Comparison of ENCODE assay signal across 26 mouse cellular contexts in genomic region chr3:152776872-152777540, GRCm38 (mm10).
DNase-seq lines count a peak whose midpoint lies in the region; ATAC-seq and TF ChIP-seq lines count a peak whose summit lies in the region.
"Had no signal": no experiment of that assay in that cellular context is flagged by ENCODE, and none has a peak within 500 bp of the region (broad histone marks: within the 10 kb centered on the region; RNA-seq: fewer than 3 reads in every experiment).

No protein-coding gene starts in this region.

- H3K4me2 ChIP-seq in heart, embryonic 12.5 days = no peak overlapping the region
- no peak overlapping the region for H3K4me2 ChIP-seq in liver, embryonic 13.5 days
- no peak overlapping the region for H3K4me2 ChIP-seq in liver, postnatal 0 days (ENCODE audit: low read depth, low read length)
- H3K4me2 ChIP-seq in lung, postnatal 0 days (replicated peaks; ENCODE audit: low read depth, low read length) = no peak overlapping the region
- H3K4me2 ChIP-seq: embryonic facial prominence, embryonic 15.5 days; forebrain, embryonic 13.5 days; hindbrain, embryonic 13.5 days; lung, embryonic 15.5 days; midbrain, embryonic 11.5 days had no signal

- no peak overlapping the region for H3K4me3 ChIP-seq in heart, embryonic 12.5 days
- H3K4me3 ChIP-seq in liver, embryonic 13.5 days (replicated peaks) = no peak overlapping the region
- no peak overlapping the region for H3K4me3 ChIP-seq in liver, postnatal 0 days (ENCODE audit: low read depth, low read length)
- no peak overlapping the region for H3K4me3 ChIP-seq in lung, postnatal 0 days (ENCODE audit: low read depth, low read length)
- H3K4me3 ChIP-seq: embryonic facial prominence, embryonic 10.5 days; embryonic facial prominence, embryonic 15.5 days; forebrain, embryonic 13.5 days; heart, embryonic 10.5 days; hindbrain, embryonic 13.5 days; lung, embryonic 15.5 days had no signal

- TF ChIP-seq CTCF in liver, postnatal 0 days (IDR thresholded peaks at IDR 0.05; ENCODE audit: low read depth) = no peak
- TF ChIP-seq CTCF in lung, postnatal 0 days (IDR thresholded peaks at IDR 0.05) = no peak

- H3K27me3 ChIP-seq in heart, embryonic 12.5 days (replicated peaks) = no peaks in the 10 kb centered on the region
- no peaks in the 10 kb centered on the region for H3K27me3 ChIP-seq in liver, embryonic 13.5 days
- H3K27me3 ChIP-seq in liver, postnatal 0 days (ENCODE audit: insufficient read depth, low read length) = no peaks in the 10 kb centered on the region
- H3K27me3 ChIP-seq in lung, postnatal 0 days (replicated peaks; ENCODE audit: insufficient read depth, low read length) = no peaks in the 10 kb centered on the region
- H3K27me3 ChIP-seq: embryonic facial prominence, embryonic 15.5 days; forebrain, embryonic 13.5 days; hindbrain, embryonic 13.5 days; lung, embryonic 15.5 days had no signal

- DNase-seq in heart, adult 11 months = peak; percentile 65
- DNase-seq in liver, embryonic 13.5 days = no peak
- DNase-seq in liver = no peak
- DNase-seq in kidney, postnatal 14 days = peak; percentile 64
- no peak for DNase-seq in liver, postnatal 0 days
- DNase-seq in lung, postnatal 0 days (ENCODE audit: low spot score) = no peak
- no peak for DNase-seq in retina, embryonic 14.5 days (ENCODE audit: low spot score)
- DNase-seq: adrenal gland, adult 8-10 months; cerebellum, adult 8-10 months; cerebellum, postnatal 25 days; gastrocnemius, postnatal 14 days; heart, postnatal 36 days; layer of hippocampus, postnatal 36 days; left cerebral cortex, postnatal 4 days; lung, postnatal 36 days had no signal

- no peak for ATAC-seq in heart, embryonic 12.5 days (ENCODE audit: insufficient number of reproducible peaks, low FRiP score)
- peak; percentile 39 for ATAC-seq in liver, embryonic 13.5 days (ENCODE audit: low read depth)
- ATAC-seq in liver, postnatal 0 days = peak; percentile 36; the same call in 1 of the 2 replicates
- ATAC-seq in lung, postnatal 0 days = no peak
- ATAC-seq: forebrain, embryonic 13.5 days; intestine, embryonic 16.5 days; midbrain, embryonic 16.5 days had no signal

- no peak for TF ChIP-seq EP300 in liver, postnatal 0 days (IDR thresholded peaks at IDR 0.05; ENCODE audit: low read depth)
- TF ChIP-seq EP300 in lung, postnatal 0 days (IDR thresholded peaks at IDR 0.05) = no peak

- WGBS in heart, embryonic 12.5 days = 83% methylated on average over 16 of the region's 16 CpGs
- WGBS in liver, embryonic 13.5 days (ENCODE audit: insufficient replicate concordance) = 83% methylated on average over 16 of the region's 16 CpGs
- WGBS in liver, postnatal 0 days (ENCODE audit: insufficient replicate concordance) = 76% methylated on average over 16 of the region's 16 CpGs
- 66% methylated on average over 16 of the region's 16 CpGs for WGBS in lung, postnatal 0 days

- H3K4me1 ChIP-seq in heart, embryonic 12.5 days (replicated peaks) = no peaks in the 10 kb centered on the region
- peaks cover 5% of the 10 kb centered on the region; the same call in 1 of the 2 replicates for H3K4me1 ChIP-seq in liver, embryonic 13.5 days (replicated peaks)
- H3K4me1 ChIP-seq in liver, postnatal 0 days (ENCODE audit: insufficient read depth) = no peaks in the 10 kb centered on the region
- H3K4me1 ChIP-seq in lung, postnatal 0 days (ENCODE audit: insufficient read depth, low read depth, low read length) = no peaks in the 10 kb centered on the region
- H3K4me1 ChIP-seq: embryonic facial prominence, embryonic 10.5 days; embryonic facial prominence, embryonic 15.5 days; forebrain, embryonic 13.5 days; heart, embryonic 10.5 days; lung, embryonic 15.5 days had no signal

- H3K27ac ChIP-seq in heart, embryonic 12.5 days (ENCODE audit: poor library complexity, severe bottlenecking) = no peak overlapping the region
- H3K27ac ChIP-seq in liver, embryonic 13.5 days = no peak overlapping the region
- H3K27ac ChIP-seq in liver, postnatal 0 days (ENCODE audit: low read depth) = no peak overlapping the region
- no peak overlapping the region for H3K27ac ChIP-seq in lung, postnatal 0 days (ENCODE audit: low read length)
- H3K27ac ChIP-seq: embryonic facial prominence, embryonic 10.5 days; embryonic facial prominence, embryonic 15.5 days; forebrain, embryonic 13.5 days; heart, embryonic 10.5 days; hindbrain, embryonic 13.5 days; lung, embryonic 15.5 days had no signal

- no peaks in the 10 kb centered on the region for H3K9me3 ChIP-seq in heart, embryonic 12.5 days (replicated peaks)
- H3K9me3 ChIP-seq in liver, embryonic 13.5 days (replicated peaks) = no peaks in the 10 kb centered on the region
- no peaks in the 10 kb centered on the region for H3K9me3 ChIP-seq in liver, postnatal 0 days (ENCODE audit: low read length)
- H3K9me3 ChIP-seq in lung, postnatal 0 days (ENCODE audit: low read length) = no peaks in the 10 kb centered on the region
- H3K9me3 ChIP-seq: embryonic facial prominence, embryonic 10.5 days; embryonic facial prominence, embryonic 15.5 days; forebrain, embryonic 13.5 days; G1E; heart, embryonic 10.5 days; hindbrain, embryonic 13.5 days; lung, embryonic 15.5 days had no signal

- H3K36me3 ChIP-seq in heart, embryonic 12.5 days = peaks cover 6% of the 10 kb centered on the region; the same call in 1 of the 2 replicates
- H3K36me3 ChIP-seq in liver, embryonic 13.5 days = 0 out of 2 replicates have a peak, but pooled peaks cover 6% of the 10 kb centered on the region
- no peaks in the 10 kb centered on the region for H3K36me3 ChIP-seq in liver, postnatal 0 days (replicated peaks; ENCODE audit: insufficient read depth, low read length)
- H3K36me3 ChIP-seq in lung, postnatal 0 days (ENCODE audit: insufficient read depth, low read length) = no peaks in the 10 kb centered on the region
- H3K36me3 ChIP-seq: embryonic facial prominence, embryonic 10.5 days; embryonic facial prominence, embryonic 15.5 days; heart, embryonic 10.5 days; lung, embryonic 15.5 days had no signal

- no peak overlapping the region for H3K9ac ChIP-seq in heart, embryonic 12.5 days
- no peak overlapping the region for H3K9ac ChIP-seq in liver, embryonic 13.5 days
- no peak overlapping the region for H3K9ac ChIP-seq in liver, postnatal 0 days (replicated peaks)
- no peak overlapping the region for H3K9ac ChIP-seq in lung, postnatal 0 days (replicated peaks; ENCODE audit: low read depth)
- H3K9ac ChIP-seq: embryonic facial prominence, embryonic 15.5 days; forebrain, embryonic 13.5 days; hindbrain, embryonic 13.5 days; lung, embryonic 15.5 days had no signal

Comparison
In these comparisons a context has a peak if more than half of its experiments do, and no peak if none do; other contexts are left out.
1. DNase-seq: peak in heart, adult 11 months (single experiment) and kidney, postnatal 14 days (single experiment); none in liver, embryonic 13.5 days (single experiment), liver (single experiment), liver, postnatal 0 days (single experiment), lung, postnatal 0 days (single experiment) and retina, embryonic 14.5 days (single experiment).
2. ATAC-seq: peak in liver, embryonic 13.5 days (single experiment) and liver, postnatal 0 days (single experiment); none in heart, embryonic 12.5 days (single experiment) and lung, postnatal 0 days (single experiment).